Mouse (Mus musculus): ENCODE measurements around the gene A1bg. TPM values are rescaled to one million over a fixed set of nuclear protein-coding genes. Genes with fewer than 3 reads are reported as not detected.

Gene A1bg
- polyA plus RNA-seq (2017; shearing (Covaris generic)): not detected

DNA sequence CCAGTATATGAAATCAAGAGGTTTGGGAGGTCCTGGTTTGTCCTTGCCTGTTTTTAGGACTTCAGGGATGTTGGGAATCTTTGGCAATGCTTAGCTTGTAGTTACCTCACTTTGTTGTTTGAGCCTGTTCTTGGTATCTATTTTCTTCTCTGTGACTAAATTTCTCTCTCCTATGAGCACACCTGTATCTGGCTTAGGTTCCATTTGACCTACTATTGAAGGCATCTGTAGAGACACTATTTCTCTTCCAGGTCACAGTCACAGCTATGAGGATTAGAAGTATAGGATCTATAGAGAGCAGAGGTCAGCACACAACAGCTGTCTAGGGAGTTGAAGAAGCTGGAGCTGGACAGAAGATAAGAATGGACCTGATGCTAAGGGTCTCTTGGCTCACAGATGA, at the start of gene A1bg:
A1bg (minus strand) TSS at position 101 of the 400 bp plus-strand sequence.

DNA sequence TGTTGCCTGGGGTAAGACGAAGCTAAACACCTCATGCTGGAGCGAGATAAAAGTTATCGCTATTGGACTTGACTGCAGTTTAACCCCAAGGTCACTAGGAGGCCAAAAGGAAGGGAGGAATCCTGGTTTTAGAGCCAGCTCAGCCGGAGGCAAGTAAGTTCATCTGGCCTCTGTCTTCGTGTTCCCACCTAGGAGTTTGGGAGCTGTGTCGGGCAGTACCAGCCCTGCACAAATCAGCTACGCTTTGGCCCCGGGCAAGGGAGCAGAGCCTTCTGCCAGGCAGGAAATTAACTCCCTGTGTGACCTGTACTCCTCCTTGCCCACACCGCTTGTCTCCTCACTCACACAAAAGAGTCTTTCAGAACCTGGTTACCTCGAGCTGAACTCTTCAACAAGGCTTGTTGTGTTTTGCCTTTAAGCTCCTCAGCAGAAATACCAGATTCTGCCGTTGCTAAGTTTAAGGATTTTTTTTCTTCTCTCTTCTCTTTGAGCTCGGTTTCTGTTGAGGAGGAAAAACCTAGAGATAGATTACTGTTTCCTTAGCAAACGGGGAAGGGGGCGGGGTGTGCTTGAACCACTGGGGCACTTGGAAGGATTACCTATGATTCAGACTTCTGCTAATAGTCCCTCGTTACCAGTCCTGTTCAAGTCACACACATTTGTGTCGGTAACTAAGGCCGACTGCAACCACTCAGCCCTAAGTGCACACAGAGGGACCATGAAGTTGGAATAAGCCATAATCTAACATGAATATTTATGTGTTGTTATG, 69.4 kb downstream of the A1bg start, which contains the start of gene Fam84b:
Fam84b (minus strand) TSS at position 548 of the 769 bp plus-strand sequence.

Other genes with a start within 250 kb of the A1bg start
- 4.6 TPM for gene Fam84b, start 69.2 kb downstream of the A1bg start, polyA plus RNA-seq (2017; shearing (Covaris generic))

Data from CD4-positive, CD25-positive, alpha-beta regulatory T cell, adult 9 weeks (primary cell).